Mouse (Mus musculus) hindbrain, embryonic 13.5 days (tissue): Measurements from ENCODE around the gene Dlgap1. TPM values are rescaled to one million over a fixed set of nuclear protein-coding genes. Genes with fewer than 3 reads are reported as not detected.
A peak's percentile ranks its signal among the peaks of the same experiment; 100 is the strongest.

Experiments
- ATAC-seq: fragments of 200-750 bp; cut with Nextera tagmentation; 2 replicates; pipeline ENCODE4 v1.8.0; 2017; ENCODE audit warnings: moderate TSS enrichment; ENCODE audit not compliant: low FRiP score
- H3K27ac ChIP-seq: fragments of 300-500 bp; sonication (generic); 2 replicates; pipeline ENCODE4 v1.5.1; 2015; ENCODE audit warnings: inconsistent platforms, mild to moderate bottlenecking, moderate library complexity
- H3K27me3 ChIP-seq: fragments of 300-500 bp; sonication (generic); 2 replicates; pipeline ENCODE4 v1.6.1; 2015; ENCODE audit warnings: mild to moderate bottlenecking, inconsistent platforms
- H3K36me3 ChIP-seq: fragments of 300-500 bp; sonication (generic); 2 replicates; pipeline ENCODE4 v1.6.1; 2015; ENCODE audit warnings: mild to moderate bottlenecking, inconsistent platforms
- H3K4me1 ChIP-seq: fragments of 300-500 bp; sonication (generic); replicated peaks from 2 replicates; pipeline ENCODE4 v1.6.1; 2015; ENCODE audit warnings: inconsistent platforms
- H3K4me2 ChIP-seq: fragments of 300-500 bp; sonication (generic); 2 replicates; pipeline ENCODE4 v1.6.1; 2015; ENCODE audit warnings: inconsistent platforms, mild to moderate bottlenecking, moderate library complexity
- H3K4me3 ChIP-seq: fragments of 300-500 bp; sonication (generic); 2 replicates; pipeline ENCODE4 v1.5.1; 2015; ENCODE audit warnings: mild to moderate bottlenecking, inconsistent platforms
- H3K9ac ChIP-seq: fragments of 300-500 bp; sonication (generic); 2 replicates; pipeline ENCODE4 v1.6.1; 2015; ENCODE audit warnings: mild to moderate bottlenecking, inconsistent platforms
- H3K9me3 ChIP-seq: fragments of 300-500 bp; sonication (generic); 2 replicates; pipeline ENCODE4 v1.6.1; 2016; ENCODE audit warnings: inconsistent platforms
- WGBS: fragments of 180-500 bp; shearing (Covaris S2); methylation state at CpG from one replicate; pipeline ENCODE4 v1.1.7; 2015; 5-methylcytosine and 5-hydroxymethylcytosine counted together
- polyA plus RNA-seq: library from polyadenylated mRNA; unstranded; fragments of >200 nt; fragmentation: Nextera tagmentation; extraction: Ambion mirVana; gene quantifications from 2 replicates; pipeline ENCODE4 v1.2.1, GENCODE M21; 2015

Dlgap1 gene
- polyA plus RNA-seq, 1 experiment from 2014 or later: 15.7 TPM

- Histone ChIP-seq H3K4me2 (no peak overlapping the region), H3K27ac (no peak overlapping the region), H3K27me3 (no peaks in the 10 kb centered on the region), H3K4me1 (no peaks in the 10 kb centered on the region), H3K36me3 (no peaks in the 10 kb centered on the region), H3K9me3 (no peaks in the 10 kb centered on the region), H3K9ac (no peak overlapping the region), H3K4me3 (no peak overlapping the region)
- ATAC-seq: no peak
- 85% methylated on average over 7 of the region's 7 CpGs for WGBS
Observed at GRCm38 (mm10) chr17:70486259-70486658, 517.4 kb downstream of the Dlgap1 start.

GRCm38 (mm10) chr17:70486831-70487230 lies 518.0 kb downstream of the Dlgap1 start:
- no peaks in the 10 kb centered on the region for H3K4me1 ChIP-seq
- H3K4me2 ChIP-seq: no peak overlapping the region
- no peak overlapping the region for H3K9ac ChIP-seq
- 77% methylated on average over 10 of the region's 10 CpGs for WGBS
- no peak for ATAC-seq
- no peaks in the 10 kb centered on the region for H3K27me3 ChIP-seq
- no peak overlapping the region for H3K4me3 ChIP-seq
- no peaks in the 10 kb centered on the region for H3K9me3 ChIP-seq
- H3K27ac ChIP-seq: no peak overlapping the region
- no peaks in the 10 kb centered on the region for H3K36me3 ChIP-seq

GRCm38 (mm10) chr17:70488784-70489265 lies 520.0 kb downstream of the Dlgap1 start:
- H3K36me3 ChIP-seq: no peaks in the 10 kb centered on the region
- peak; percentile 89 for ATAC-seq
- no peaks in the 10 kb centered on the region for H3K27me3 ChIP-seq
- H3K9ac ChIP-seq: no peak overlapping the region
- no peak overlapping the region for H3K27ac ChIP-seq
- H3K4me2 ChIP-seq: no peak overlapping the region
- no peak overlapping the region for H3K4me3 ChIP-seq
- WGBS: 75% methylated on average over 7 of the region's 7 CpGs
- no peaks in the 10 kb centered on the region for H3K9me3 ChIP-seq
- H3K4me1 ChIP-seq: no peaks in the 10 kb centered on the region

GRCm38 (mm10) chr17:70491575-70491974 lies 522.7 kb downstream of the Dlgap1 start:
- no peak for ATAC-seq
- no peaks in the 10 kb centered on the region for H3K9me3 ChIP-seq
- H3K9ac ChIP-seq: no peak overlapping the region
- H3K4me3 ChIP-seq: no peak overlapping the region
- H3K4me2 ChIP-seq: no peak overlapping the region
- 95% methylated on average over 4 of the region's 4 CpGs for WGBS
- H3K27ac ChIP-seq: no peak overlapping the region
- no peaks in the 10 kb centered on the region for H3K4me1 ChIP-seq
- no peaks in the 10 kb centered on the region for H3K36me3 ChIP-seq
- no peaks in the 10 kb centered on the region for H3K27me3 ChIP-seq

GRCm38 (mm10) chr17:70494338-70494737 lies 525.5 kb downstream of the Dlgap1 start:
- no peak for ATAC-seq
- WGBS: 91% methylated on average over 4 of the region's 4 CpGs

GRCm38 (mm10) chr17:70498256-70498655 lies 529.4 kb downstream of the Dlgap1 start:
- H3K4me2 ChIP-seq: no peak overlapping the region
- H3K4me3 ChIP-seq: no peak overlapping the region
- no peak overlapping the region for H3K27ac ChIP-seq
- H3K27me3 ChIP-seq: no peaks in the 10 kb centered on the region
- WGBS: 40% methylated on average over 6 of the region's 6 CpGs
- ATAC-seq: no peak
- H3K36me3 ChIP-seq: no peaks in the 10 kb centered on the region
- H3K9me3 ChIP-seq: no peaks in the 10 kb centered on the region
- H3K9ac ChIP-seq: no peak overlapping the region
- H3K4me1 ChIP-seq: no peaks in the 10 kb centered on the region

More at GRCm38 (mm10) chr17:70494338-70494737, 525.5 kb downstream of the Dlgap1 start:
- Histone ChIP-seq H3K36me3 (no peaks in the 10 kb centered on the region), H3K4me3 (no peak overlapping the region), H3K27ac (no peak overlapping the region), H3K4me2 (no peak overlapping the region), H3K9ac (no peak overlapping the region), H3K4me1 (no peaks in the 10 kb centered on the region), H3K27me3 (no peaks in the 10 kb centered on the region), H3K9me3 (no peaks in the 10 kb centered on the region)

- ATAC-seq: no peak
- Histone ChIP-seq H3K4me1 (no peaks in the 10 kb centered on the region), H3K9me3 (no peaks in the 10 kb centered on the region), H3K4me3 (no peak overlapping the region), H3K27ac (no peak overlapping the region), H3K9ac (no peak overlapping the region), H3K4me2 (no peak overlapping the region), H3K36me3 (no peaks in the 10 kb centered on the region), H3K27me3 (no peaks in the 10 kb centered on the region)
- 67% methylated on average over 7 of the region's 7 CpGs for WGBS
Observed at GRCm38 (mm10) chr17:70501933-70502332, 533.1 kb downstream of the Dlgap1 start.

- ATAC-seq: no peak
- no peaks in the 10 kb centered on the region for H3K27me3 ChIP-seq
- no peak overlapping the region for H3K4me2 ChIP-seq
- no peak overlapping the region for H3K4me3 ChIP-seq
- no peak overlapping the region for H3K27ac ChIP-seq
- H3K4me1 ChIP-seq: no peaks in the 10 kb centered on the region
- no peaks in the 10 kb centered on the region for H3K9me3 ChIP-seq
- no peak overlapping the region for H3K9ac ChIP-seq
- WGBS: 44% methylated on average over 4 of the region's 4 CpGs
- H3K36me3 ChIP-seq: no peaks in the 10 kb centered on the region
Observed at GRCm38 (mm10) chr17:70507759-70508158, 538.9 kb downstream of the Dlgap1 start.

GRCm38 (mm10) chr17:70510441-70510840 lies 541.6 kb downstream of the Dlgap1 start:
- H3K9me3 ChIP-seq: no peaks in the 10 kb centered on the region
- H3K9ac ChIP-seq: no peak overlapping the region
- no peaks in the 10 kb centered on the region for H3K4me1 ChIP-seq
- no peaks in the 10 kb centered on the region for H3K36me3 ChIP-seq
- no peak overlapping the region for H3K4me2 ChIP-seq
- H3K4me3 ChIP-seq: no peak overlapping the region
- H3K27ac ChIP-seq: no peak overlapping the region
- WGBS: 89% methylated on average over 5 of the region's 5 CpGs
- ATAC-seq: no peak
- no peaks in the 10 kb centered on the region for H3K27me3 ChIP-seq

GRCm38 (mm10) chr17:70511401-70511800 lies 542.5 kb downstream of the Dlgap1 start:
- WGBS: 95% methylated on average over 3 of the region's 3 CpGs
- Histone ChIP-seq H3K4me3 (no peak overlapping the region), H3K36me3 (peaks cover 5% of the 10 kb centered on the region), H3K4me2 (no peak overlapping the region), H3K9ac (no peak overlapping the region), H3K4me1 (no peaks in the 10 kb centered on the region), H3K9me3 (no peaks in the 10 kb centered on the region), H3K27ac (no peak overlapping the region), H3K27me3 (no peaks in the 10 kb centered on the region)
- no peak for ATAC-seq

GRCm38 (mm10) chr17:70513736-70514135 lies 544.9 kb downstream of the Dlgap1 start:
- no peak overlapping the region for H3K27ac ChIP-seq
- H3K36me3 ChIP-seq: peaks cover 9% of the 10 kb centered on the region
- ATAC-seq: no peak
- no peaks in the 10 kb centered on the region for H3K27me3 ChIP-seq
- no peaks in the 10 kb centered on the region for H3K9me3 ChIP-seq
- no peak overlapping the region for H3K9ac ChIP-seq
- H3K4me1 ChIP-seq: no peaks in the 10 kb centered on the region
- H3K4me2 ChIP-seq: no peak overlapping the region
- no peak overlapping the region for H3K4me3 ChIP-seq
- WGBS: 64% methylated on average over 5 of the region's 5 CpGs

GRCm38 (mm10) chr17:70516506-70516905 lies 547.6 kb downstream of the Dlgap1 start:
- H3K27me3 ChIP-seq: no peaks in the 10 kb centered on the region
- H3K4me3 ChIP-seq: no peak overlapping the region
- no peaks in the 10 kb centered on the region for H3K4me1 ChIP-seq
- ATAC-seq: no peak
- H3K36me3 ChIP-seq: peaks cover 9% of the 10 kb centered on the region
- no peak overlapping the region for H3K9ac ChIP-seq
- no peak overlapping the region for H3K4me2 ChIP-seq
- WGBS: 95% methylated on average over 18 of the region's 18 CpGs
- H3K9me3 ChIP-seq: no peaks in the 10 kb centered on the region
- H3K27ac ChIP-seq: no peak overlapping the region

- H3K4me3 ChIP-seq: no peak overlapping the region
- no peaks in the 10 kb centered on the region for H3K4me1 ChIP-seq
- no peak overlapping the region for H3K9ac ChIP-seq
- H3K9me3 ChIP-seq: no peaks in the 10 kb centered on the region
- ATAC-seq: no peak
- H3K4me2 ChIP-seq: no peak overlapping the region
- no peaks in the 10 kb centered on the region for H3K27me3 ChIP-seq
- H3K27ac ChIP-seq: no peak overlapping the region
- H3K36me3 ChIP-seq: peaks cover 9% of the 10 kb centered on the region
- WGBS: 90% methylated on average over 12 of the region's 12 CpGs
Observed at GRCm38 (mm10) chr17:70517333-70517732, 548.5 kb downstream of the Dlgap1 start.
